Mouse (Mus musculus): ENCODE measurements around the gene Rgs16.

The Rgs16 gene

GRCm38 (mm10) chr1:153740145-153740544 is at the start of gene Rgs16:
Rgs16 (plus strand) TSS chr1:153740349.
- ChIA-PET CTCF (interaction anchor here in 3 of 4 experiments (0.6 to 4.8 kb wide), 8 partner anchors 9 to 450 kb away, joined by 3 to 25 read pairs (median 6); partner anchors contain the start of gene Rnasel (in 2 of the 3)), POLR2A (interaction anchor here in 3 of 4 experiments (1.0 to 2.2 kb wide), 5 partner anchors 9 to 190 kb away, joined by 4 to 11 read pairs (median 4); partner anchors contain the start of genes Npl (in 2 of the 3) and Rnasel (in 2 of the 3))

- POLR2A ChIA-PET, result interaction anchor here in 2 of 4 experiments (1.1 to 1.3 kb wide), 3 partner anchors 12 to 13 kb away, joined by 3 to 5 read pairs (median 3); no protein-coding TSS in a partner anchor
- CTCF ChIA-PET, result interaction anchor here in 1 of 4 experiments (0.8 kb wide), 1 partner anchor 925 kb away, joined by 13 read pairs; no protein-coding TSS in a partner anchor
These were observed 47.6 kb upstream of the Rgs16 start for GRCm38 (mm10) chr1:153692526-153692925.

- POLR2A ChIA-PET, result interaction anchor here in 2 of 4 experiments (0.6 to 1.5 kb wide), 3 partner anchors 14 to 198 kb away, joined by 3 to 6 read pairs (median 4); no protein-coding TSS in a partner anchor
- CTCF ChIA-PET, result interaction anchor here in 1 of 4 experiments (1.2 kb wide), 1 partner anchor 10 kb away, joined by 3 read pairs; no protein-coding TSS in a partner anchor
These were observed 45.6 kb upstream of the Rgs16 start for GRCm38 (mm10) chr1:153694372-153695120.

GRCm38 (mm10) chr1:153695398-153695797 is 44.8 kb upstream of the Rgs16 start:
- CTCF ChIA-PET, result interaction anchor here in 1 of 4 experiments (1.2 kb wide), 1 partner anchor 9 kb away, joined by 3 read pairs; no protein-coding TSS in a partner anchor
- POLR2A ChIA-PET, result interaction anchor here in 2 of 4 experiments (0.6 to 1.7 kb wide), 3 partner anchors 13 to 62 kb away, joined by 3 to 6 read pairs (median 3); no protein-coding TSS in a partner anchor

- ChIA-PET POLR2A (interaction anchor here in 1 of 4 experiments (1.0 to 1.7 kb wide), 3 partner anchors 12 to 19 kb away, joined by 3 to 6 read pairs (median 4); no protein-coding TSS in a partner anchor), CTCF (no interaction called here)
These were observed 44.1 kb upstream of the Rgs16 start for GRCm38 (mm10) chr1:153696093-153696492.

- CTCF ChIA-PET, result interaction anchor here in 1 of 4 experiments (1.2 kb wide), 1 partner anchor 19 kb away, joined by 3 read pairs; no protein-coding TSS in a partner anchor
- POLR2A ChIA-PET, result interaction anchor here in 2 of 4 experiments (0.6 to 1.7 kb wide), 3 partner anchors 12 to 368 kb away, joined by 3 to 4 read pairs (median 3); no protein-coding TSS in a partner anchor
These were observed 43.6 kb upstream of the Rgs16 start for GRCm38 (mm10) chr1:153696541-153696940.

GRCm38 (mm10) chr1:153697581-153698251 is 42.4 kb upstream of the Rgs16 start:
- POLR2A ChIA-PET, result interaction anchor here in 1 of 4 experiments (0.9 to 1.4 kb wide), 3 partner anchors 20 to 212 kb away, joined by 3 read pairs; no protein-coding TSS in a partner anchor
- CTCF ChIA-PET, result interaction anchor here in 1 of 4 experiments (1.2 kb wide), 1 partner anchor 20 kb away, joined by 3 read pairs; no protein-coding TSS in a partner anchor

- CTCF ChIA-PET, result no interaction called here
- POLR2A ChIA-PET, result interaction anchor here in 1 of 4 experiments (0.9 to 1.4 kb wide), 2 partner anchors 21 to 213 kb away, joined by 3 read pairs; no protein-coding TSS in a partner anchor
These were observed 41.7 kb upstream of the Rgs16 start for GRCm38 (mm10) chr1:153698311-153699084.

GRCm38 (mm10) chr1:153700448-153701063 is 39.6 kb upstream of the Rgs16 start:
- POLR2A ChIA-PET, result interaction anchor here in 1 of 4 experiments (0.5 kb wide), 1 partner anchor 276 kb away, joined by 3 read pairs; the partner anchor contains the start of gene Shcbp1l

GRCm38 (mm10) chr1:153701461-153701860 is 38.7 kb upstream of the Rgs16 start:
- POLR2A ChIA-PET, result no interaction called here
- CTCF ChIA-PET, result no interaction called here

More at GRCm38 (mm10) chr1:153700448-153701063, 39.6 kb upstream of the Rgs16 start:
- CTCF ChIA-PET, result no interaction called here

GRCm38 (mm10) chr1:153702166-153702852 is 37.8 kb upstream of the Rgs16 start:
- POLR2A ChIA-PET, result interaction anchor here in 1 of 4 experiments (0.5 to 1.8 kb wide), 3 partner anchors 21 to 1277 kb away, joined by 3 to 5 read pairs (median 4); no protein-coding TSS in a partner anchor
- CTCF ChIA-PET, result no interaction called here

- POLR2A ChIA-PET, result interaction anchor here in 2 of 4 experiments (0.5 to 1.8 kb wide), 4 partner anchors 20 to 1277 kb away, joined by 3 to 5 read pairs (median 4); no protein-coding TSS in a partner anchor
- CTCF ChIA-PET, result interaction anchor here in 1 of 4 experiments (0.7 to 0.9 kb wide), 2 partner anchors 12 to 1127 kb away, joined by 3 to 6 read pairs; no protein-coding TSS in a partner anchor
These were observed 37.2 kb upstream of the Rgs16 start for GRCm38 (mm10) chr1:153702853-153703410.

GRCm38 (mm10) chr1:153703445-153703991 is 36.6 kb upstream of the Rgs16 start:
- ChIA-PET POLR2A (interaction anchor here in 2 of 4 experiments (0.6 to 1.8 kb wide), 6 partner anchors 10 to 183 kb away, joined by 3 to 5 read pairs (median 3); no protein-coding TSS in a partner anchor), CTCF (interaction anchor here in 1 of 4 experiments (0.7 to 0.9 kb wide), 2 partner anchors 13 to 1127 kb away, joined by 3 to 6 read pairs; no protein-coding TSS in a partner anchor)

GRCm38 (mm10) chr1:153704174-153704573 is 36.0 kb upstream of the Rgs16 start:
- CTCF ChIA-PET, result interaction anchor here in 2 of 4 experiments (0.5 to 0.8 kb wide), 2 partner anchors 9 to 16 kb away, joined by 3 to 7 read pairs; no protein-coding TSS in a partner anchor

GRCm38 (mm10) chr1:153704996-153705395 is 35.2 kb upstream of the Rgs16 start:
- ChIA-PET POLR2A (interaction anchor here in 3 of 4 experiments (0.7 to 1.7 kb wide), 10 partner anchors 12 to 567 kb away, joined by 3 to 8 read pairs (median 4); partner anchors contain the start of gene Rnasel (in 1 of the 3)), CTCF (interaction anchor here in 1 of 4 experiments (0.6 to 1.1 kb wide), 2 partner anchors 25 to 44 kb away, joined by 3 read pairs; partner anchors contain the start of gene Rnasel)

More at GRCm38 (mm10) chr1:153704174-153704573, 36.0 kb upstream of the Rgs16 start:
- POLR2A ChIA-PET, result interaction anchor here in 3 of 4 experiments (0.6 to 1.3 kb wide), 5 partner anchors 11 to 567 kb away, joined by 3 to 5 read pairs (median 3); no protein-coding TSS in a partner anchor

Data from embryonic stem cell, embryonic (primary cell).